Mouse (Mus musculus) T-cell, adult 2 months (primary cell): ENCODE data around the gene Klk1b21.
"Not testable (repeated sequence)": the region's sequence is repeated elsewhere in the genome, so short reads cannot be mapped to it uniquely, and the experiment has no call there.

Source experiments
- DNase-seq: peaks from one replicate; pipeline ENCODE4 v3.0.0; 2022; ENCODE audit warnings: low spot score

The Klk1b21 gene

DNA sequence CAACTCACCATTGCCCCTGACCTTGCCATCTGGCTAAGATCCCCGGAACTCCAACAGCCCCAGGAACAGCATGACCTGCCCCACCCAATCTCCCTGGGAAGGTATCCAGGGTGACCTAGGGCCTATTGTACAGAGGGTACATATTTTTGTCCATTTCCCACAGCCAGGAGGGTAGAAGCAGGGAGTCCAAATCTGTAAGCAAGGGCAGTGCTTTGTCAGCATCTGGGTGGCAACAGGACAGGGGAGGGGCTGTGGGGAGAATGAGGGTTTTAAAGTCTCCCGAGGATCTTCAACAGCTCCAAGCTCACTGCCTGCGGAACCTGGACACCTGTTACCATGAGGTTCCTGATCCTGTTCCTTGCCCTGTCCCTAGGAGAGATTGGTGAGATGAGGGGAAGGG is at the start of gene Klk1b21:
Gene Klk1b21 (plus strand): TSS at position 301 of the 400 bp plus-strand sequence.
- DNase-seq, result not testable (repeated sequence)

DNA sequence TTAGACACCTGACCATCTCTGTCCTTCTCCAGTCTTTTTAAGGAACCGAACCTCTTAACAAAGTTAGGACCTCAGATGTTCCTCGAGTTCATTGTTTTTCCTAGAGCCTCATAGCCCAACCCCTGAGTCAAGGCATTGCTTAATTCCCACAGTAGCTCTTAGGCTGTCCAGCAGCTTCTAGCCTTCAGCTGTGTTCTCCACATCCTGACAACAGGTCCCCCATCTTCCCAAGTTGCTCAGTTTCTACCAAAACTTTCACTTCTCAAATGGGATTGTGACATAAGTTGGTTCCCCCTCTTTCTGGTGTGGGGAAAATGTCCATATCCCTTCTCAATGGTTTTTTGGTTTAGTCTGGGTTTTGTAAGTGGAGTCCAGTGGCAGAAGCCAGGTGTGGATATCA is 30.0 kb upstream of the Klk1b21 start:
- no peak for DNase-seq

DNA sequence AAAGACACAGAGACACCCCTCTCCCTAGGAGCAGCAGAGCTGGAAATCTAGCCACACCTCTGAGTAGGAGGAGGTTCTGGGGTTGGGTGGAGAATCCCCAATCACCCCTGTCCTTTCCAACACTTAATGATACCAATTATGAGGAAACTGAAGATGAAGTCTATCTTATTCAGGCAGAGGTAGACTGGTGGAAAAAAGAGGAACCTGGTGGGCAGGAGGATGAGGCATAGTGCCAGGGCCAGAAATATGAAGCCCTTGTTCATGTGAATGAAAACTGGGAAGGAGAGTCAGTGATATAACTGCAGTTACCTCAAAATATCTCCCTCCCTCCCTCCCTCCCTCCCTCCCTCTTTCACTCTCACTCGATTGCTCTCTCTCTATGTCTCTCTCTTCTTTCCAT is 24.4 kb upstream of the Klk1b21 start:
- DNase-seq, result no peak

DNA sequence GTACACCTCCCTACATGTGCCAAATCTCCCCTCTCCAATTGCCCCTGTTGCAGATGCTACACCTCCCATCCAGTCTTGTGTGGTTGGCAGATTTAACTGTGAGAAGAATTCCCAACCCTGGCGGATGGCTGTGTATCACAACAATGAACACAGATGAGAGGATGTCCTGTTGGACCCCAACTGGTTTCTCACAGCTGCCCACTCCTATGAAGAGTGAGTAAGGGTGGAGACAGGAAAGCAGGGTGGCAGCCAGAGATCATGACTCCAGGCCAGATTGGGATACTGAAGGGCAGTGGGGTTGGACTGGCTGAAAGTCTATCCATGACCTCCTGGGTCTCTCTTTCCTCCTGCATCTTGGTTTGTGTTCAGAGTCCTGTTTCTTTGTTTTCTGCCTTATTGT is 6.0 kb upstream of the Klk1b21 start:
- no peak for DNase-seq

DNA sequence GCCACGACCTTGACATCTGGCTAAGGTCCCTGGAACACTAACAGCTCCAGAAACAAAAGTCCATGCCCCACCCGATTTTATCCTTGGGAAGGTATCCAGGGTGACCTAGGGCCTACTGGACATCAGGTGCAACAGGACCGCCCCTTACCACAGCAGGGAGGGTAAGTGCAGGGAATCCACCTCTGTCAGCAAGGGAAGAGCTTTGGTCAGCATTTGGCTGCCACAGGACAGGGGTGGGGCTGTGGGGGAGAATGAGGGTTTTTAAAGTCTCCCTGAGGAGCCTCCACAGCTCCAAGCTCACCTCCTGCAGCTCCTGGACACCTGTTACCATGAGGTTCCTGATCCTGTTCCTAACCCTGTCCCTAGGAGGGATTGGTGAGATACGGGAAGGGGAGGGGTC is 10.2 kb downstream of the Klk1b21 start, which contains the start of gene Klk1b22:
Gene Klk1b22 (plus strand): TSS at position 301 of the 400 bp plus-strand sequence.
- no peak for DNase-seq

DNA sequence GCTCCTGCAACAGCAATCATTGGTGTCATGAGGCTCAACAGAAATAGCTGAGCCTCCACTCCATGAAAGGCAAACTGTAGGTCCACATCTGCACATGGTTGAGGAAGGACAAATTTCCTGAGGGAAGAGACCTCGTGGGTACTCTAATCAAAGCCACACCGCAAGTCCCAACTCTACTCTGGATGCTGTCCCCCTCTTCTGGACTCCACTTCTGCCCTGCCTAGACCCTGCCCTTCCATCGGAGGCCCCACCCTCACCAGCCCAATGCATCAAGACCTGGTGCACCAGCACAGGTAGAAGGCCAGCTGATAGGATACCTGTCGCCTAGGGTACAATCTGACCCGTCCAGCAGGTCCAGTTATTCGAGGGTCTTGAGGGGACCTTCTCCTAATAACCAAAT is 21.3 kb downstream of the Klk1b21 start:
- DNase-seq, result no peak

DNA sequence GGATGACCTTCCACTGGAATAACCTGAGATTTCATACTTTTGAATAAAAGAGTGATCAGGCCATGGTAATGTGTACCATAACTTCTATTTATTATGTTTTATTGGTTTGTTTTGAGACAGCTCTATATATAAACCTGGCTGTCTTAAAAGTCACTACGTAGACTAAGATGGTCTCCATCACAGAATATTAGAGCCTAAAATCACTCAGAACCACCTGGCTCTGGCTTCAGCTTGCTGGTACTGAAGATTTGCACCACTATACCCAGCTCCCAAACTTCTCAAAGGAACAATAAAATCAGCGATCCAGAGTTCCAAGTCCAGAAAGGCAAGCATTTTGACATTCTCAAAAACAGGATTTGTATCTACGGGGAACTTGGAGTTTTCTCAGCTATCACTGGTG is 34.3 kb downstream of the Klk1b21 start, which contains the start of gene Klk1b16:
Gene Klk1b16 (plus strand): TSS at position 301 of the 400 bp plus-strand sequence.
- no peak for DNase-seq
